Mouse (Mus musculus): ENCODE measurements at regions not wholly inside any gene's neighbourhood (a gene's known extent, or its start where the extent isn't known, plus 50 kb on each side); places are given as distances from the start of the nearest gene placed in this dataset.

DNA sequence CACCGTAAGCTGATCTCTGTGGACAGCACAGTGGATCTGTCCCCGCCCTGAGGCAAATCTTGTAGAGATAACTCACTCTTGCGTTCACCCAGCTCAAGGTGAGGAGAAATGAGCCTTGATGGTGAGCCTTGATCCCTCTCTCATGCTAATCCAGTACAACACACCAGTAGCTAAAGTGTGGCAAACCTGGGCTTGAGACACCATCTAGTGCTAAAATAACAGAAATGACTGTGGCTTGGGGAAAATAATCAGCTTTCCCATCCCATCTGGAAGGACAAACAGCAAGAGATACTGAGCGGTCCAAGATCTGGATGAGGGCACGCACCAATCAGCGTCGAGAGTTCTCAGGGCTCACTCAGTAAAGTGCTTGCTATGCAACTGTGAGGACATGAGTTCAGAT lies 50.9 kb upstream of the Cbln4 start:
- 81% methylated on average over 7 of the region's 7 CpGs for WGBS (ENCODE audit: insufficient replicate concordance)
- H3K27ac ChIP-seq (ENCODE audit: low read depth) = no peak overlapping the region
- TF ChIP-seq EP300 (IDR thresholded peaks at IDR 0.05; ENCODE audit: low read depth) (no peak), CTCF (IDR thresholded peaks at IDR 0.05; ENCODE audit: low read depth) (no peak)
- no peak overlapping the region for H3K4me3 ChIP-seq (ENCODE audit: low read depth, low read length)
- DNase-seq (no peak), ATAC-seq (no peak)
- H3K9ac ChIP-seq (replicated peaks) = no peak overlapping the region
- 0 out of 2 replicates have a peak, but pooled peaks cover 2% of the 10 kb centered on the region for H3K9me3 ChIP-seq (ENCODE audit: low read length)
- no peak overlapping the region for H3K4me2 ChIP-seq (ENCODE audit: low read depth, low read length)
- H3K4me1 ChIP-seq (ENCODE audit: insufficient read depth) = no peaks in the 10 kb centered on the region
- H3K36me3 ChIP-seq (replicated peaks; ENCODE audit: insufficient read depth, low read length) = no peaks in the 10 kb centered on the region
- no peaks in the 10 kb centered on the region for H3K27me3 ChIP-seq (ENCODE audit: insufficient read depth, low read length)

DNA sequence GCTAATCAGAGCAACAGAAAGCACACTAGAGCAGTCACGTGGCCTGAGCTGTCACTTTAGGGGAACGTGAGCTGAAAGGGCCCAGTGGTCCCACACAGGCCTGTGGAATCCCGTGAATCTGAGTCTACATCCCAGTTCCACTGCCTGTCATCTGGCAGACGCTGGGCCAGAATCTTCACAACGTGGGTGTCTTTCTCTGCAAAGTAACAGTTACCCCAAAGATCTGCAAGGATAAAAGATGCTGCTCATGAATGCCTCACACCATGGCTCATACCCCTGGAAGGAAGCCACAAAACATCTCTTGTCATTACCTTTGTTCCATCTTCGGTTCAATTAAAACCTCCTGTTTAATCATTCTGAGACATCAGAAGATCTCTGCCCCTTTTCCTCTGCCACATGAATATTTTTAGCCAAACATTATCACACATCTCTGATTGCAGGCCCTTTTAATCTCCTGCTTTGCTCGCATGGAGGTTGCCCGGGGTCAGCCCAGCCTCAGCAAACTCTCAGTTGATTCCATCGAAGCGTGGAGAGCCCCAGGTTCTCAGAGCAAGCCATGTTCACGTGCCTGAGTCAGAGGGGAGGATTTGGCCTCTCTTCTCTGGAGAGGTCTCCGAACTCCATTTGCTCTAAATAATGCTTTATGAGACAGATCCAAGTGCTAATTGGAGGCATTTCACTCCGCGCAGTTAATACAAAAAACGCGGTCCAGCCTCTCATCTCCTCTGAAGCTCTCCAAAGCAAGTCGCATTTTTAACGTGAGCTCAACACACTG lies 60.8 kb upstream of the Cbln4 start:
- Histone ChIP-seq H3K9ac (replicated peaks) (no peak overlapping the region), H3K4me2 (ENCODE audit: low read depth, low read length) (no peak overlapping the region), H3K27me3 (ENCODE audit: insufficient read depth, low read length) (no peaks in the 10 kb centered on the region), H3K9me3 (ENCODE audit: low read length) (no peaks in the 10 kb centered on the region), H3K36me3 (replicated peaks; ENCODE audit: insufficient read depth, low read length) (no peaks in the 10 kb centered on the region), H3K27ac (ENCODE audit: low read depth) (no peak overlapping the region), H3K4me1 (ENCODE audit: insufficient read depth) (no peaks in the 10 kb centered on the region), H3K4me3 (ENCODE audit: low read depth, low read length) (no peak overlapping the region)
- DNase-seq = no peak
- no peak for ATAC-seq
- TF ChIP-seq CTCF (IDR thresholded peaks at IDR 0.05; ENCODE audit: low read depth) = no peak
- no peak for TF ChIP-seq EP300 (IDR thresholded peaks at IDR 0.05; ENCODE audit: low read depth)
- 75% methylated on average over 18 of the region's 18 CpGs for WGBS (ENCODE audit: insufficient replicate concordance)

DNA sequence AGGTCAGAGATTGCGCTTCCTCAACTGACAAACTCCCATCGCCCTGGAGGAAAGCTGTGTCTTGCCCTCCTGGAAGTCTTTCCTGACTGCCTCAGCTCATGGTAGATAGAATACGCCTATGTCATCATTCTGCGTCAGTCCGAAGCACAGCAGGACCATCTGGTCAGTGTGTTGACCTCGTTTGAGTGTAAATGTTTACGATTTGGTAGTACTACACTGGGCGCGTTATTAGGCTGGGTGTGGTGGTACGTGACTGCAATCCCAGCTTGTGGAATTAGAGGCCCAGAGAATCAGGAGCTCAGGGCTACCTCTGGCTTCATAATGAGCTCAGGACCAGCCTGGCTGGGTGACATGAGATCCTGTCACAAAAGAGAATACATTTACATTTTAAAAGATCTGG lies 62.0 kb upstream of the Cbln4 start:
- ATAC-seq (no peak), DNase-seq (no peak)
- H3K9me3 ChIP-seq (ENCODE audit: low read length) = no peaks in the 10 kb centered on the region
- H3K4me3 ChIP-seq (ENCODE audit: low read depth, low read length) = no peak overlapping the region
- H3K9ac ChIP-seq (replicated peaks) = no peak overlapping the region
- no peaks in the 10 kb centered on the region for H3K36me3 ChIP-seq (replicated peaks; ENCODE audit: insufficient read depth, low read length)
- no peak overlapping the region for H3K27ac ChIP-seq (ENCODE audit: low read depth)
- TF ChIP-seq CTCF (IDR thresholded peaks at IDR 0.05; ENCODE audit: low read depth) (no peak), EP300 (IDR thresholded peaks at IDR 0.05; ENCODE audit: low read depth) (no peak)
- no peak overlapping the region for H3K4me2 ChIP-seq (ENCODE audit: low read depth, low read length)
- H3K27me3 ChIP-seq (ENCODE audit: insufficient read depth, low read length) = no peaks in the 10 kb centered on the region
- no peaks in the 10 kb centered on the region for H3K4me1 ChIP-seq (ENCODE audit: insufficient read depth)
- WGBS (ENCODE audit: insufficient replicate concordance) = 45% methylated on average over 10 of the region's 10 CpGs

DNA sequence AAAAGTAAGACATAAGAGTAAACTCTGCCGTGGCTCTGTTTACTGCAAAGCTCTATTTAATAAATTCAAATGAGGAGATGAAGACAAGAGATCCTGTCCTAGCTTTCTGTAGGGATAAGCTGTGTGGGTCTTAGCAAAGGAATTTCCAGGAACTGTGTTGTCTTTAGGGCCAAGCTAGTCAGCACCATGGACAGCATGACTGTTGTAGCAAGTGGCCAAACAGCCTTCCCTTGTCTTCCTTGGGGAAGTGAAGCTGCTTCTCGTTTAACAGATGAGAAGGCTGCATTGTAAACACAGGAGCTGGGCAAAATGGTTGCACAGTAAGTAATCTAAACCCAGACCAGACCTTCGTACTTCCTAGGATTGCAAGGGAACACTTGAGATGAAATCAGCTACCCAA lies 67.4 kb upstream of the Cbln4 start:
- Histone ChIP-seq H3K4me3 (ENCODE audit: low read depth, low read length) (no peak overlapping the region), H3K9me3 (ENCODE audit: low read length) (no peaks in the 10 kb centered on the region), H3K27me3 (ENCODE audit: insufficient read depth, low read length) (no peaks in the 10 kb centered on the region), H3K27ac (ENCODE audit: low read depth) (no peak overlapping the region), H3K36me3 (replicated peaks; ENCODE audit: insufficient read depth, low read length) (no peaks in the 10 kb centered on the region), H3K4me2 (ENCODE audit: low read depth, low read length) (no peak overlapping the region), H3K4me1 (ENCODE audit: insufficient read depth) (no peaks in the 10 kb centered on the region), H3K9ac (replicated peaks) (no peak overlapping the region)
- 38% methylated on average over 3 of the region's 3 CpGs for WGBS (ENCODE audit: insufficient replicate concordance)
- TF ChIP-seq EP300 (IDR thresholded peaks at IDR 0.05; ENCODE audit: low read depth) (no peak), CTCF (IDR thresholded peaks at IDR 0.05; ENCODE audit: low read depth) (no peak)
- ATAC-seq (no peak), DNase-seq (no peak)

DNA sequence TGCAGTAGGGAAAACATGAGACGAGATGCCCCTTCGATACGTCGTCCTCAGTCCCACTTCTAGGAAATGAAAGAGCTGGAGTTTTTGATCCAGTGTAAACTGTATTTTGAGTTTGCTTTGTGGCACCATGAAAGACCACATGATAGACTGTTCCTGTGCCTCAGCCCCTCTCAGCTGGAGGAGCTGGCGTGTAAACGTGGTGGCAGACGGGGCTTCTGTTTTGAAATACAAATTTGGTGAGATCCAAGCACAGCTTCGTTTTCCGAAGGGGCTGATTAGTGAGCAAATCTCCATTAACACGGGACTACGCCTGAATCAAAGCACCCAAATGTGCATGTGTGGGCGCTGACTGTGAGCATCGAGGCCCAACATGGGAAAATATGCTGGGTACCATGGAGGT lies 70.4 kb upstream of the Cbln4 start:
- no peaks in the 10 kb centered on the region for H3K9me3 ChIP-seq (ENCODE audit: low read length)
- no peak overlapping the region for H3K27ac ChIP-seq (ENCODE audit: low read depth)
- TF ChIP-seq EP300 (IDR thresholded peaks at IDR 0.05; ENCODE audit: low read depth) (no peak), CTCF (IDR thresholded peaks at IDR 0.05; ENCODE audit: low read depth) (no peak)
- H3K4me3 ChIP-seq (ENCODE audit: low read depth, low read length) = no peak overlapping the region
- no peaks in the 10 kb centered on the region for H3K36me3 ChIP-seq (replicated peaks; ENCODE audit: insufficient read depth, low read length)
- WGBS (ENCODE audit: insufficient replicate concordance) = 86% methylated on average over 13 of the region's 13 CpGs
- no peak overlapping the region for H3K4me2 ChIP-seq (ENCODE audit: low read depth, low read length)
- H3K9ac ChIP-seq (replicated peaks) = no peak overlapping the region
- no peak for DNase-seq
- no peaks in the 10 kb centered on the region for H3K4me1 ChIP-seq (ENCODE audit: insufficient read depth)
- no peak for ATAC-seq
- no peaks in the 10 kb centered on the region for H3K27me3 ChIP-seq (ENCODE audit: insufficient read depth, low read length)

DNA sequence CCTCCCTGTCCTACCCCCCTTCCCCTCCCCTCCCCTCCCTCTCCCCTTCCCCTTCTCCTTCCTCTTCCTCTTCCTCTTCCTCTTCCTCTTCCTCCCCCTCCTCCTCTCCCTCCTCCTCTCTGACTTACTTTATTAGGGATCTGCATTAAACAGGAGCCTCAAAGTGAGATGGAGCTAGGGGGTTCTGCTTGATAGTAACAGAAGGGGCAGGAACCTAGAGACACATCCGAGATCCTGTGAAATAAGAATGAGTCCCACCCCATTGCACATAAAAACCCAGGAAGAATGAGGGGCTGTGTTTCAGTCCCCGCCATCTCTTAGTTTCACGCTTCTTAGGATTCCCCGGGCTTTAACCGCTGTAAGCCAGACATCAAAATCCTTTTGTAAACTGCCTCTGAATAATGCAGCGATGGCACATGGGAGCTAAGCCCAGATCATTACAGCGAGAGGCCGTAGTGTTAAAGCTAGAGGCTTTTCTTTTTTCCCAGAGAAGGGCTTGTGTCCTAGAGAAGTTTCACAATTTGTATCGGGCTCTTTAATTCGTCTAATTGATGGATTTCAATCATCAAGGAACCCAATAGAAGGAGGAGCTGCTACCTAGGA lies 72.4 kb upstream of the Cbln4 start:
- no peaks in the 10 kb centered on the region for H3K27me3 ChIP-seq (ENCODE audit: insufficient read depth, low read length)
- no peak for TF ChIP-seq CTCF (IDR thresholded peaks at IDR 0.05; ENCODE audit: low read depth)
- TF ChIP-seq EP300 (IDR thresholded peaks at IDR 0.05; ENCODE audit: low read depth) = no peak
- no peaks in the 10 kb centered on the region for H3K9me3 ChIP-seq (ENCODE audit: low read length)
- H3K4me3 ChIP-seq (ENCODE audit: low read depth, low read length) = no peak overlapping the region
- no peak overlapping the region for H3K4me2 ChIP-seq (ENCODE audit: low read depth, low read length)
- H3K27ac ChIP-seq (ENCODE audit: low read depth) = no peak overlapping the region
- DNase-seq = no peak
- no peak for ATAC-seq
- 78% methylated on average over 10 of the region's 10 CpGs for WGBS (ENCODE audit: insufficient replicate concordance)
- H3K9ac ChIP-seq (replicated peaks) = no peak overlapping the region
- no peaks in the 10 kb centered on the region for H3K36me3 ChIP-seq (replicated peaks; ENCODE audit: insufficient read depth, low read length)
- no peaks in the 10 kb centered on the region for H3K4me1 ChIP-seq (ENCODE audit: insufficient read depth)
